9 mouse cellular contexts compared by ENCODE assay signal in the genomic region with DNA sequence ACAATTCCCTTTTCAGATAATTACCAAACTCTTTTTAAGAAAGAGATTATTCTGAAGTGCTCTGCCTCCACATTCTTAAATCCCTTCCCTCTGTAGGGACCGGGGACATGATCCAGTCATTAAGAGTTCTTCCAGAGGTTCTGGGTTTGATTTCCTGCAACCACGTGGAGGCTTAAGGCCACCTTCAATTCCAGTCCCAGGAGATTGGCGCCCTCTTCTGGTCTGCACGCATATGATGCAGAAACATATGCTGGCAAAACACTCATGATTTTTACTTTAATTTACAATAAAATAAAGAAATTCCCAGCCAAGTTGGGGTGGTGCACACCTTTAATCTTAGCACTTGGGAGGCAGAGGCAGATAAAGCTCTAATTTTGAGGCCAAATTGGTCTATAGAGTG. TPM values are rescaled to one million over a fixed set of nuclear protein-coding genes. Genes with fewer than 3 reads are reported as not detected.
A peak's percentile ranks its signal among the peaks of the same experiment; 100 is the strongest.
DNase-seq lines count a peak whose midpoint lies in the region; ATAC-seq and TF ChIP-seq lines count a peak whose summit lies in the region.
"Had no signal": no experiment of that assay in that cellular context is flagged by ENCODE, and none has a peak within 500 bp of the region (broad histone marks: within the 10 kb centered on the region; RNA-seq: fewer than 3 reads in every experiment).

No protein-coding gene starts in this region.

- no peaks in the 10 kb centered on the region for H3K27me3 ChIP-seq in kidney, adult 2 months (replicated peaks; ENCODE audit: control insufficient read depth, insufficient read depth, low read length)

- H3K4me3 ChIP-seq in kidney, adult 2 months (ENCODE audit: insufficient read depth, low read depth, low read length) = no peak overlapping the region
- H3K4me3 ChIP-seq: liver, embryonic 15.5 days had no signal

- peak; percentile 91 for TF ChIP-seq CTCF in kidney, adult 2 months (conservative IDR thresholded peaks at IDR 0.05; ENCODE audit: insufficient read depth, insufficient read length, low read depth, low read length)

- no peaks in the 10 kb centered on the region for H3K36me3 ChIP-seq in kidney, adult 2 months (ENCODE audit: control insufficient read depth, insufficient read depth, low read length)
- H3K36me3 ChIP-seq: liver, embryonic 15.5 days had no signal

- ATAC-seq in activated CD4-positive, CD25-positive, alpha-beta regulatory T cell, adult 4 months = no peak

- H3K27ac ChIP-seq in kidney, adult 2 months (ENCODE audit: insufficient read depth, low read depth, low read length) = no peak overlapping the region
- H3K27ac ChIP-seq: liver, embryonic 15.5 days had no signal

- no peaks in the 10 kb centered on the region; the same call in 1 of the 2 replicates for H3K4me1 ChIP-seq in kidney, adult 2 months (ENCODE audit: control insufficient read depth, insufficient read depth, low read length)
- H3K4me1 ChIP-seq: liver, embryonic 15.5 days had no signal

- TF ChIP-seq POLR2A in kidney, adult 2 months (IDR thresholded peaks at IDR 0.05; ENCODE audit: low read depth, low read length) = no peak

- DNase-seq in kidney, adult 2 months = peak; percentile 58
- DNase-seq in kidney, adult 11 months = no peak
- DNase-seq in CD4-positive helper T cell, adult 2 months (ENCODE audit: low read depth, low spot score) = peak; percentile 58
- peak; percentile 79 for DNase-seq in R1 (ENCODE audit: low read depth, low spot score)
- DNase-seq in cerebellum, postnatal 25 days = peak; percentile 38 to 77
- peak; percentile 52 to 59 for DNase-seq in layer of hippocampus, postnatal 10 days (ENCODE audit: low spot score in 2 of 2)
- DNase-seq in right cerebral cortex, postnatal 10 days (ENCODE audit: low spot score in 2 of 2) = peak; percentile 34 to 67

- WGBS in kidney, adult 2 months = 2% methylated on average over 4 of the region's 4 CpGs

RNA-seq across cellular contexts. Expression of gene Ubr2, which starts 23.3 kb away (rescaled TPM):
- 25.3 and 27.2 TPM in 2 replicates for polyA plus RNA-seq in kidney, adult 2 months (2012; rRNA removed)
- total RNA-seq in layer of hippocampus, postnatal 10 days (2021) = 10 to 100 TPM; 49.8 to 52.2 TPM
- 10 to 100 TPM; 14.1 to 20.1 TPM for polyA plus RNA-seq in activated CD4-positive, CD25-positive, alpha-beta regulatory T cell, adult 4 months (2017; shearing (Covaris generic))
